Comparison of ENCODE assay signal across 7 mouse cellular contexts in genomic region chr6:119104246-119104645, GRCm38 (mm10).
A peak's percentile ranks its signal among the peaks of the same experiment; 100 is the strongest.
DNase-seq lines count a peak whose midpoint lies in the region.

No protein-coding gene starts in this region.

- peak; percentile 34 for DNase-seq in Muller cell, postnatal 12 days (ENCODE audit: inconsistent ontology term)
- DNase-seq in adrenal gland, postnatal 36 days: peak; percentile 90
- DNase-seq in embryo, embryonic 9.5 days (ENCODE audit: extremely low spot score): peak; percentile 75
- DNase-seq in heart, postnatal 4 days: peak; percentile 84
- DNase-seq in left cerebral cortex, postnatal 25 days (ENCODE audit: low spot score in 2 of 2): peak; percentile 87 to 90
- peak; percentile 41 for DNase-seq in naive thymus-derived CD4-positive, alpha-beta T cell, adult 2 months (ENCODE audit: low read depth)
- DNase-seq in testis, postnatal 10 days (ENCODE audit: low spot score): peak; percentile 94

- intact Hi-C loops in left cerebral cortex, postnatal 25 days (cut with DNase I): loop anchor here (2.0 kb wide), 2 partner anchors 181 to 457 kb away; no protein-coding TSS in a partner anchor

Comparison
In these comparisons a context has a peak if more than half of its experiments do, and no peak if none do; other contexts are left out.
1. Peak in every context shown above with its lines: DNase-seq.
2. DNase-seq: peak in every context shown above with its lines; median percentile 94 in testis, postnatal 10 days; 90 in adrenal gland, postnatal 36 days; 88 in left cerebral cortex, postnatal 25 days; 84 in heart, postnatal 4 days; 75 in embryo, embryonic 9.5 days; 41 in naive thymus-derived CD4-positive, alpha-beta T cell, adult 2 months; 34 in Muller cell, postnatal 12 days.